Mouse (Mus musculus) heart, embryonic 16.5 days (tissue): ENCODE results near the gene Kcnk16. TPM values are rescaled to one million over a fixed set of nuclear protein-coding genes. Genes with fewer than 3 reads are reported as not detected.

Experiments
- ATAC-seq: fragments of 200-750 bp; cut with Nextera tagmentation; replicated peaks from 2 replicates; pipeline ENCODE4 v1.8.0; 2017; ENCODE audit warnings: moderate number of reproducible peaks; ENCODE audit not compliant: insufficient read depth, low FRiP score; ENCODE audit errors: extremely low read depth
- H3K27ac ChIP-seq: fragments of 300-500 bp; sonication (generic); 2 replicates; pipeline ENCODE4 v1.5.1; 2014; ENCODE audit warnings: mild to moderate bottlenecking, low read length, control low read depth, moderate library complexity
- H3K27me3 ChIP-seq: fragments of 300-500 bp; sonication (generic); 2 replicates; pipeline ENCODE4 v1.6.1; 2014; ENCODE audit warnings: low read length, mixed read lengths; ENCODE audit not compliant: control insufficient read depth, insufficient read depth
- H3K36me3 ChIP-seq: fragments of 300-500 bp; sonication (generic); 2 replicates; pipeline ENCODE4 v1.6.1; 2014; ENCODE audit not compliant: control insufficient read depth, insufficient read depth
- H3K4me1 ChIP-seq: fragments of 300-500 bp; sonication (generic); 2 replicates; pipeline ENCODE4 v1.6.1; 2014; ENCODE audit warnings: low read length, mixed read lengths; ENCODE audit not compliant: control insufficient read depth, insufficient read depth
- H3K4me2 ChIP-seq: fragments of 300-500 bp; sonication (generic); 2 replicates; pipeline ENCODE4 v1.6.1; 2014; ENCODE audit warnings: low read depth, mild to moderate bottlenecking, control low read depth, low read length
- H3K4me3 ChIP-seq: fragments of 300-500 bp; sonication (generic); 2 replicates; pipeline ENCODE4 v1.5.1; 2014; ENCODE audit warnings: mild to moderate bottlenecking, control low read depth, low read length
- H3K9ac ChIP-seq: fragments of 300-500 bp; sonication (generic); 2 replicates; pipeline ENCODE4 v1.6.1; 2014; ENCODE audit warnings: low read length, control low read depth
- H3K9me3 ChIP-seq: fragments of 300-500 bp; sonication (generic); replicated peaks from 2 replicates; pipeline ENCODE4 v1.6.1; 2016; ENCODE audit warnings: low read length; ENCODE audit not compliant: control insufficient read depth
- WGBS: fragments of 180-500 bp; shearing (Covaris S2); extraction: QIAGEN DNeasy Blood & Tissue Kit; methylation state at CpG from one replicate; pipeline ENCODE4 v1.1.7; 2014; 5-methylcytosine and 5-hydroxymethylcytosine counted together
- polyA plus RNA-seq: library from polyadenylated mRNA; unstranded; fragments of >200 nt; fragmentation: Nextera tagmentation; extraction: Ambion mirVana; gene quantifications from 2 replicates; pipeline ENCODE4 v1.2.1, GENCODE M21; 2015

Kcnk16 gene
- polyA plus RNA-seq, 1 experiment from 2014 or later = not detected

DNA sequence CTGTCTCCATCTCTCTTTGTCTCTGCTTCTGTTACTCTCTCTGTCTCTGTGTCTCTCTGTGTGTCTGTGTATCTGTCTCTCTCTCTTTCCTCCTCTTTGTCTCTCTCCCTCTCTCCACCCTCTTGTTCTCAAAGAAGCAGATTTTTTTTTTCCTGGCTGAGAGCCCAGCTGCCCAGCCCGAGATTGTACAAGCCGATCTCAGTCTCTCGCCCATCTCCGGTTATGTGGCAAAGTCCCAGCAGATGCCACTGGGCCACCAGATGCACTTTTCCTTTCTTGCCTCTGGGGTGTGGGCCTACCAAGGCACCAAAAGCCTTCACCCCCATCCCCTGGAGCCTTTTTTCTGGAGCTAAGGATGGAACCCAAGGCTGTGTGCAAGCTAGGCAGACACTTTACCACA lies 44.8 kb downstream of the Kcnk16 start:
- Histone ChIP-seq H3K4me1 (peaks cover 7% of the 10 kb centered on the region; the same call in 1 of the 2 replicates), H3K27me3 (no peaks in the 10 kb centered on the region), H3K36me3 (no peaks in the 10 kb centered on the region), H3K4me3 (no peak overlapping the region), H3K4me2 (no peak overlapping the region), H3K9ac (no peak overlapping the region), H3K27ac (no peak overlapping the region), H3K9me3 (no peaks in the 10 kb centered on the region)
- ATAC-seq = no peak
- WGBS = 16% methylated on average over 4 of the region's 4 CpGs

DNA sequence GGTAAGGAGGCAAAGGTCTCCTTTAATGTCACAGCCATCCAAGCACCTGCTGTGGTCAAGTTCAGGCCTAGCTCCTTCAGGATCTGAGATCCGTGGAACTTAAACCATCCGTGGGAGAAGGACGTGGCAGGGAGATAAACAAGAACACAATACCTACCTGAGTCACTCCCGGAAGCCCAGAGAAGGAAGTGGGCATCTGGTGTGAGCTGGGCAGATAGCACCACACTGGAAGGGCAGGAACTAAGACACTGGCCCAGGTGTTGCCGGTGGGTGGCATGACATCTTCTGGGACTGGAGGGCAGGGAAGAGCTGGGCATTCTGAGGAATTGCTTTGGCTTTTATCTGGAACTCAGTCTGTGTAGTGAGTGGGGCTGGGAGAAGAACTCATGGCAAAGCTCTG lies 45.7 kb downstream of the Kcnk16 start:
- H3K9ac ChIP-seq = no peak overlapping the region
- no peak overlapping the region for H3K4me3 ChIP-seq
- H3K27me3 ChIP-seq = no peaks in the 10 kb centered on the region
- no peak overlapping the region for H3K27ac ChIP-seq
- ATAC-seq = no peak
- no peak overlapping the region for H3K4me2 ChIP-seq
- H3K36me3 ChIP-seq = no peaks in the 10 kb centered on the region
- 65% methylated on average over 5 of the region's 5 CpGs for WGBS
- no peaks in the 10 kb centered on the region for H3K9me3 ChIP-seq
- peaks cover 7% of the 10 kb centered on the region; the same call in 1 of the 2 replicates for H3K4me1 ChIP-seq

DNA sequence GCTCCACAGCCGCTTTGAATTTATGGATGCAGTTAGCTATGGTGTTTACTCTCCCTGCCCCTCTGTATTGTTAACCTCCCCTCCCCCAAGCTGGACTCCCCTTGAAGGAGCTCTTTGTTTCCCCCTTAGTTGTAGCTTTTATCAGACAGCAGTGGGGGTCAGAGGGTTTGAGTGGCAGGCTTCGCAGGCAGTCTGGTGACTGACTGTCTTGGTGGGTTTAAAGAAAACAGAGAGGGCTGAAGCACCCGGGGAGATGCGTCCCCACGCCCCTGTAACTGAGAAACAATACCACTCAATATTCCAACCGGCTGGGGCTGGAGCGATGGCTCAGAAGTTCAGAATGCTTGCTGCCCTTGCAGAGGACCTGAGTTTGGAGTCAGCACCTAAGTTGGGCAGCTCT lies 47.9 kb downstream of the Kcnk16 start:
- ATAC-seq = no peak
- Histone ChIP-seq H3K27me3 (no peaks in the 10 kb centered on the region), H3K27ac (no peak overlapping the region), H3K4me2 (no peak overlapping the region), H3K9me3 (no peaks in the 10 kb centered on the region), H3K4me1 (peaks cover 7% of the 10 kb centered on the region; the same call in 1 of the 2 replicates), H3K9ac (no peak overlapping the region), H3K36me3 (no peaks in the 10 kb centered on the region), H3K4me3 (no peak overlapping the region)
- 70% methylated on average over 7 of the region's 7 CpGs for WGBS

- WGBS = 64% methylated on average over 1 of the region's 1 CpGs
- Histone ChIP-seq H3K4me2 (no peak overlapping the region), H3K36me3 (no peaks in the 10 kb centered on the region), H3K9ac (no peak overlapping the region), H3K4me3 (no peak overlapping the region), H3K9me3 (no peaks in the 10 kb centered on the region), H3K27ac (no peak overlapping the region), H3K4me1 (peaks cover 3% of the 10 kb centered on the region; the same call in 1 of the 2 replicates), H3K27me3 (no peaks in the 10 kb centered on the region)
- ATAC-seq = no peak
Observed at GRCm38 (mm10) chr14:20219849-20220248, 49.1 kb downstream of the Kcnk16 start.

DNA sequence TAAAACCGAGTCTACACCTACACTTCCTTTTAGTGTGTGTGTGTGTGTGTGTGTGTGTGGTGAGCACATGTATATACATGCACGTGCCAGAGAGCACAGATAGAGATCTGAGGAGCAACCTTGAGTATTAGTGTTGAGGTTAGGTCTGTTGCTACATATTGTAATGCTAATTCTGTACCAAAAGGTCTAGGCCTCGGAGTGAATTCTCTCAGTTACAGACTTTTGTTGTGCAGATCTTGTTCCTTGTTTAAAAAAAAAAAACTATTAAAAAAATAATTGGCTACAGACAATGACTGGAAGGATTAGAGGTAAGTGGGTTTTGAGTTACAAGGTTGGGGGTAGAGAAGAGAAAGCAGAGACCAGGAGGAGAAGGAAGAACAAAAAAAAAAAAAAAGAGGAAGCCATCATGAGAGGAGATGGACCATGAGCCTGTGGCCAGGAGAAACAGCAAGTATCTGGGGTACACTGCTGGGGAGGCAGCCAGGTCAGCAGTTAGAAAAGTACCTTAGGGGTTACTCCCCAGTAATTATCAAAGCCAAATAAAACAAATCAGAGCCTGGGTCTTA lies 51.6 kb downstream of the Kcnk16 start:
- H3K4me1 ChIP-seq = no peaks in the 10 kb centered on the region
- H3K4me3 ChIP-seq = no peak overlapping the region
- no peak overlapping the region for H3K27ac ChIP-seq
- no peak for ATAC-seq
- no peak overlapping the region for H3K9ac ChIP-seq
- no peaks in the 10 kb centered on the region for H3K36me3 ChIP-seq
- no peaks in the 10 kb centered on the region for H3K27me3 ChIP-seq
- no peak overlapping the region for H3K4me2 ChIP-seq
- no peaks in the 10 kb centered on the region for H3K9me3 ChIP-seq
- WGBS = 46% methylated on average over 3 of the region's 3 CpGs

DNA sequence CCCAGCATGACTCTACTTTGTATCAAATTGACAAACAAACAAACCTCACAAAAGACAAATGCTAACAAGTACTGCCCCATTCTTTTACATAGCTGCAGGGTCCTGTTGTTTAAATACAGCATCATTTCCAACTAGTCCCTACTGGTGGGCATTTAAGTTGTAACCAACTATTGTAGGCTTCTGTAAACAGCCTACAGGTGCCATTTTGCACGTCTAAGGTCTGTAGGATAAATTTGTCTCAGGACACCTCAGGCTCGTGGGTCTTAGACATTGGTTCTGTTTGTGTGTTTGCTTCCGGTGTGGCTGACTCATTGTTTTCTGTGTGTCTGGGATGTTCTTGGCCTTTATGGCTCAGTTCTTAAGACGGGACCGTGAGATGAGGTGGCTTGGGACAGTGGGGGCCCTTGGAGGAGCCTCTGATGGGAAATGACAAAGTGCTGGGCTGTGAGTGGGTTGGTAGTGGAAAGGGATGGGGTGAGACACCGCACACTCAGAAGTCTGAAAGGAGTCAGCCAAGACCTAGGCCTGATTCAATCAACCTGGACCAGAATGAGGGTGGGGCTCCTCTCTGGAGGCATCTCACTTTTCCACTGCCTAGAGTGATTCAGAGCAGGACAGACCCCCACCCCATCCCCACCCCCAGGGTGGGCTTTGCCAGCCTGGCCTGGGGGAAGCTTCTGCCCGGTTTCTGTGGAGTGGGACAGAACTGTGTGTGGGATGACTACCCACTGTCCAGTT lies 52.3 kb downstream of the Kcnk16 start:
- 83% methylated on average over 7 of the region's 7 CpGs for WGBS

GRCm38 (mm10) chr14:20215826-20216225 lies 53.2 kb downstream of the Kcnk16 start:
- H3K27me3 ChIP-seq = no peaks in the 10 kb centered on the region
- WGBS = 32% methylated on average over 5 of the region's 5 CpGs
- H3K9me3 ChIP-seq = no peaks in the 10 kb centered on the region
- H3K9ac ChIP-seq = no peak overlapping the region
- no peak overlapping the region for H3K4me3 ChIP-seq
- H3K4me1 ChIP-seq = no peaks in the 10 kb centered on the region
- no peaks in the 10 kb centered on the region for H3K36me3 ChIP-seq
- H3K27ac ChIP-seq = no peak overlapping the region
- ATAC-seq = no peak
- H3K4me2 ChIP-seq = no peak overlapping the region

More for the DNA sequence above, 52.3 kb downstream of the Kcnk16 start:
- H3K4me3 ChIP-seq = no peak overlapping the region
- no peaks in the 10 kb centered on the region for H3K36me3 ChIP-seq
- H3K9ac ChIP-seq = no peak overlapping the region
- H3K4me2 ChIP-seq = no peak overlapping the region
- no peaks in the 10 kb centered on the region for H3K9me3 ChIP-seq
- no peaks in the 10 kb centered on the region for H3K27me3 ChIP-seq
- H3K4me1 ChIP-seq = no peaks in the 10 kb centered on the region
- no peak for ATAC-seq
- no peak overlapping the region for H3K27ac ChIP-seq

- Histone ChIP-seq H3K36me3 (no peaks in the 10 kb centered on the region), H3K9ac (no peak overlapping the region), H3K27me3 (no peaks in the 10 kb centered on the region), H3K4me2 (no peak overlapping the region), H3K9me3 (no peaks in the 10 kb centered on the region), H3K27ac (no peak overlapping the region), H3K4me1 (no peaks in the 10 kb centered on the region), H3K4me3 (no peak overlapping the region)
- WGBS = 68% methylated on average over 7 of the region's 7 CpGs
- no peak for ATAC-seq
Observed at GRCm38 (mm10) chr14:20214125-20214524, 54.9 kb downstream of the Kcnk16 start.

- Histone ChIP-seq H3K9me3 (no peaks in the 10 kb centered on the region), H3K36me3 (no peaks in the 10 kb centered on the region), H3K4me2 (no peak overlapping the region), H3K4me1 (0 out of 2 replicates have a peak, but pooled peaks cover 3% of the 10 kb centered on the region), H3K9ac (no peak overlapping the region), H3K4me3 (no peak overlapping the region), H3K27ac (no peak overlapping the region), H3K27me3 (no peaks in the 10 kb centered on the region)
- 50% methylated on average over 9 of the region's 9 CpGs for WGBS
- ATAC-seq = no peak
Observed at GRCm38 (mm10) chr14:20211754-20212601, 57.0 kb downstream of the Kcnk16 start.
